12 mouse cellular contexts compared by ENCODE assay signal in the genomic region with DNA sequence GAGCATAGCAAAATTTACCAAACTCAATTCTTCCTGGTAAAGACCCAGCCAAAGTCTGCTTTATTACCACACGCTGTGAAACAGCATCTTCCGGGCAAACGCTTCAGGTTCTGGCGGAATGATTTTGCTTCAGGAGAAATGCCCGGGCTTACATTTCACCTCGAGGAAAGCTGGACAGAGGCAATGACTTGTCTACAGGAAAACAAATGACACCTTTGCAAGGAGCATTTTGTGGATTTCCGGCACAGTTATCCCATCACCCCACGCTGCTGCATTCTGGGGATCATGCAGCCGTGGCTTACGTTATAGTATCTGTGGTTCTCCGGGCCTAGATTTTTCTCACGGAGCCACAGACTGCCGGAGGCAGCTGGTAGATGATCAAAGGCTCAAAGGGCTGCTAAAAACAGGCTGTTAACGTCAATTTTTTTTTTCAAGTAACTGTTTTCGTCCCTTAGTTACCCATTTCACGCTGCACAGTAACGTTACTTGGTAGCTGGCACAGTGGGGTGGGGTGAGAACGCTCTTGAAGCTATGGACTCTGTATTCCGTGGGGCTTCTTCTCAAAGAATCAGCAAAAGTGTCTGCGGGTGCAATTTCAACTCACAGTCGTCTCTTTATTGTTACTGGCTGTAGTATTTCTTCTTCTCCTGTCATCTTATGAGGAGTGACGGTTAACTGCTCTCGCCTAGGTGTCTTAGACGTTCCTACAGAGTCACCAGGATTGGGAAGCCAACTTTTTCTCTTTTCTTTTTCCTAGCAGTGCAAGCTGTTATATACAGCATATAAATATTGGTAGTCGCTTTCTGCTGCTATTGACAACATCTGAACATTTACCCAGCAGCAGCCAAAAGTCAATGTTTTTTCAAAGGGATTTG.
DNase-seq lines count a peak whose midpoint lies in the region; ATAC-seq and TF ChIP-seq lines count a peak whose summit lies in the region.
"Had no signal": no experiment of that assay in that cellular context is flagged by ENCODE, and none has a peak within 500 bp of the region (broad histone marks: within the 10 kb centered on the region; RNA-seq: fewer than 3 reads in every experiment).

No protein-coding gene starts in this region.

- peak; percentile 25 for DNase-seq in forebrain, postnatal 0 days
- peak; percentile 10 to 17 for DNase-seq in left cerebral cortex, postnatal 36 days (ENCODE audit: low spot score in 2 of 2)
- no peak for DNase-seq in left cerebral cortex, adult 8-10 months (ENCODE audit: low spot score in 2 of 2)
- DNase-seq in embryonic facial prominence, embryonic 10.5 days (ENCODE audit: low spot score) = no peak
- no peak for DNase-seq in retina, embryonic 14.5 days (ENCODE audit: low spot score)
- DNase-seq: gastrocnemius, postnatal 14 days had no signal

- no peak for TF ChIP-seq CTCF in forebrain, postnatal 0 days (IDR thresholded peaks at IDR 0.05; ENCODE audit: low read depth)

- 0 out of 2 replicates have a peak, but pooled peaks cover 4% of the 10 kb centered on the region for H3K27me3 ChIP-seq in forebrain, postnatal 0 days (ENCODE audit: insufficient read depth, low read length)
- H3K27me3 ChIP-seq in forebrain, embryonic 13.5 days = no peaks in the 10 kb centered on the region
- H3K27me3 ChIP-seq in embryonic facial prominence, embryonic 10.5 days (replicated peaks; ENCODE audit: low read depth, poor library complexity, severe bottlenecking) = no peaks in the 10 kb centered on the region
- H3K27me3 ChIP-seq in limb, embryonic 12.5 days = peaks cover 6% of the 10 kb centered on the region; the same call in 1 of the 2 replicates
- H3K27me3 ChIP-seq: CH12.LX; heart, embryonic 15.5 days; intestine, embryonic 15.5 days had no signal

- no peak overlapping the region for H3K9ac ChIP-seq in forebrain, postnatal 0 days
- no peak overlapping the region for H3K9ac ChIP-seq in forebrain, embryonic 13.5 days
- H3K9ac ChIP-seq in limb, embryonic 12.5 days (replicated peaks) = no peak overlapping the region
- H3K9ac ChIP-seq: heart, embryonic 15.5 days; intestine, embryonic 15.5 days had no signal

- intact Hi-C loops in left cerebral cortex, postnatal 36 days (cut with DNase I) = no loop called here

- 61% methylated on average over 25 of the region's 25 CpGs for WGBS in forebrain, postnatal 0 days
- WGBS in forebrain, embryonic 13.5 days = 80% methylated on average over 25 of the region's 25 CpGs
- 66% methylated on average over 25 of the region's 25 CpGs for WGBS in embryonic facial prominence, embryonic 10.5 days
- WGBS in limb, embryonic 12.5 days = 20% methylated on average over 25 of the region's 25 CpGs

- peak; percentile 44; the same call in 1 of the 2 replicates for ATAC-seq in forebrain, postnatal 0 days
- no peak; the same call in 1 of the 2 replicates for ATAC-seq in forebrain, embryonic 13.5 days
- ATAC-seq in limb, embryonic 12.5 days (ENCODE audit: insufficient number of reproducible peaks, insufficient read depth, low FRiP score, low TSS enrichment, low read depth) = 0 out of 2 replicates have a peak, but pooled peaks have one; percentile 34
- ATAC-seq: intestine, embryonic 15.5 days had no signal

- H3K4me1 ChIP-seq in forebrain, postnatal 0 days (ENCODE audit: insufficient read depth) = 0 out of 2 replicates have a peak, but pooled peaks cover 5% of the 10 kb centered on the region
- no peaks in the 10 kb centered on the region for H3K4me1 ChIP-seq in forebrain, embryonic 13.5 days
- H3K4me1 ChIP-seq in embryonic facial prominence, embryonic 10.5 days = peaks cover 46% of the 10 kb centered on the region
- peaks cover 53% of the 10 kb centered on the region for H3K4me1 ChIP-seq in limb, embryonic 12.5 days (replicated peaks)
- H3K4me1 ChIP-seq: heart, embryonic 15.5 days had no signal

- no peak overlapping the region for H3K27ac ChIP-seq in forebrain, postnatal 0 days (ENCODE audit: low read depth, low read length)
- H3K27ac ChIP-seq in forebrain, embryonic 13.5 days = no peak overlapping the region
- peak overlapping the region; percentile 72 for H3K27ac ChIP-seq in embryonic facial prominence, embryonic 10.5 days (replicated peaks)
- H3K27ac ChIP-seq in limb, embryonic 12.5 days = peak overlapping the region; percentile 78
- H3K27ac ChIP-seq: heart, embryonic 15.5 days; intestine, embryonic 15.5 days; macrophage had no signal

- no peak overlapping the region for H3K4me3 ChIP-seq in forebrain, postnatal 0 days (ENCODE audit: low read depth, low read length)
- no peak overlapping the region for H3K4me3 ChIP-seq in forebrain, embryonic 13.5 days
- no peak overlapping the region for H3K4me3 ChIP-seq in embryonic facial prominence, embryonic 10.5 days
- H3K4me3 ChIP-seq in limb, embryonic 12.5 days (replicated peaks) = 0 out of 2 replicates have a peak overlapping the region, but pooled peaks have one; percentile 13
- H3K4me3 ChIP-seq: heart, embryonic 15.5 days; intestine, embryonic 15.5 days had no signal

- H3K36me3 ChIP-seq in forebrain, postnatal 0 days (ENCODE audit: insufficient read depth) = no peaks in the 10 kb centered on the region
- no peaks in the 10 kb centered on the region for H3K36me3 ChIP-seq in forebrain, embryonic 13.5 days (ENCODE audit: poor library complexity, severe bottlenecking)
- no peaks in the 10 kb centered on the region for H3K36me3 ChIP-seq in embryonic facial prominence, embryonic 10.5 days (replicated peaks)
- H3K36me3 ChIP-seq in limb, embryonic 12.5 days = no peaks in the 10 kb centered on the region
- H3K36me3 ChIP-seq: heart, embryonic 15.5 days; intestine, embryonic 15.5 days had no signal

- no peaks in the 10 kb centered on the region for H3K9me3 ChIP-seq in forebrain, postnatal 0 days (ENCODE audit: low read length)
- no peaks in the 10 kb centered on the region for H3K9me3 ChIP-seq in forebrain, embryonic 13.5 days (replicated peaks)
- H3K9me3 ChIP-seq in embryonic facial prominence, embryonic 10.5 days = no peaks in the 10 kb centered on the region
- no peaks in the 10 kb centered on the region for H3K9me3 ChIP-seq in limb, embryonic 12.5 days
- H3K9me3 ChIP-seq: heart, embryonic 15.5 days; intestine, embryonic 15.5 days had no signal

- H3K4me2 ChIP-seq in forebrain, postnatal 0 days (ENCODE audit: low read depth) = no peak overlapping the region
- H3K4me2 ChIP-seq in forebrain, embryonic 13.5 days = no peak overlapping the region
- H3K4me2 ChIP-seq in limb, embryonic 12.5 days = peak overlapping the region; percentile 45
- H3K4me2 ChIP-seq: heart, embryonic 15.5 days; intestine, embryonic 15.5 days had no signal

Comparison
In these comparisons a context has a peak if more than half of its experiments do, and no peak if none do; other contexts are left out.
1. DNase-seq: peak in forebrain, postnatal 0 days (single experiment) and left cerebral cortex, postnatal 36 days (2 of 2); none in left cerebral cortex, adult 8-10 months (0 of 2), embryonic facial prominence, embryonic 10.5 days (single experiment) and retina, embryonic 14.5 days (single experiment).
2. H3K27ac ChIP-seq: peak in embryonic facial prominence, embryonic 10.5 days (single experiment) and limb, embryonic 12.5 days (single experiment); none in forebrain, postnatal 0 days (single experiment) and forebrain, embryonic 13.5 days (single experiment).